Mouse (Mus musculus): ENCODE results near the gene Traf1.

DNA sequence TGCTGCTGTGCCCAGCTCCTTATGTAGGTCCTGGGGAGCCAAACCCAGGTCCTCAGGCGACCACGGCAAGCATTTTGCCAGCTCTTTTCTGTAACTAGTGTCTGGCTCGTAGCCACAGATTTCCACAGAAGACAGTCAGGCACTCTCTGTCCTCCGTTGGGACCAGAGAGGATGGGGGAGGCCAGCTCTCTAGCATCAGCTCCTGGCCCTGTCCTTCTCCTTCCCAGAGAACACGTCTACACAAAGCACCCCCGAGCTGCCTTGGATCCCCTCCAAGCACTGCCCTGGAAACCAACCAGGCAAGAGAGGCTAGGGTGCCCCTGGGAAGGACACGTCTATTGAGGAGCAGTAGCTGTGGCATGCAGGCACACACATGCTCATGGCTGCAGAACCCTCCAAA is 7.6 kb upstream of the Traf1 start:
- TF ChIP-seq CTCF (IDR thresholded peaks at IDR 0.05; ENCODE audit: extremely low read depth, insufficient read depth, low read length) (no peak), POLR2A (IDR thresholded peaks at IDR 0.05; ENCODE audit: extremely low read depth, insufficient read depth, low read length) (no peak)

Data from cortical plate, adult 2 months (tissue).